Mouse (Mus musculus) small intestine, adult 2 months (tissue): ENCODE data around the gene Capzb. TPM values are rescaled to one million over a fixed set of nuclear protein-coding genes. Genes with fewer than 3 reads are reported as not detected.

Experiments used
- H3K27ac ChIP-seq: fragments of 200-500 bp; 2 replicates; pipeline ENCODE4 v1.5.1; 2012; ENCODE audit warnings: low read depth, low read length, control low read depth, inconsistent platforms; ENCODE audit not compliant: insufficient read depth
- H3K27me3 ChIP-seq: fragments of 200-500 bp; 2 replicates; pipeline ENCODE4 v1.6.1; 2012; ENCODE audit warnings: mild to moderate bottlenecking, moderate library complexity, low read length, inconsistent platforms; ENCODE audit not compliant: control insufficient read depth, insufficient read depth
- H3K36me3 ChIP-seq: fragments of 200-500 bp; 2 replicates; pipeline ENCODE4 v1.6.1; 2012; ENCODE audit warnings: mild to moderate bottlenecking, low read length, control low read depth, inconsistent platforms; ENCODE audit not compliant: control insufficient read depth, insufficient read depth
- H3K4me1 ChIP-seq: fragments of 200-500 bp; 2 replicates; pipeline ENCODE4 v1.6.1; 2012; ENCODE audit warnings: low read length, inconsistent platforms, mixed read lengths; ENCODE audit not compliant: control insufficient read depth, insufficient read depth, insufficient read length
- H3K4me3 ChIP-seq: fragments of 200-500 bp; 2 replicates; pipeline ENCODE4 v1.5.1; 2012; ENCODE audit warnings: low read depth, mild to moderate bottlenecking, control low read depth, inconsistent platforms, low read length, moderate library complexity
- CTCF ChIP-seq: fragments of 200-500 bp; IDR thresholded peaks from 2 replicates; pipeline ENCODE4 v1.5.1; 2012; ENCODE audit warnings: low read depth, mild to moderate bottlenecking, control low read depth, inconsistent platforms, low read length, moderate library complexity, mixed read lengths; ENCODE audit not compliant: insufficient replicate concordance, insufficient read length; ENCODE audit errors: extremely low read depth
- POLR2A ChIP-seq: fragments of 200-500 bp; IDR thresholded peaks from 2 replicates; pipeline ENCODE4 v1.6.1; 2012; ENCODE audit warnings: low read depth, mild to moderate bottlenecking, control low read depth, inconsistent platforms, low read length, moderate library complexity
- WGBS: fragments of 180-500 bp; shearing (Covaris S2); methylation state at CpG from one replicate; pipeline ENCODE4 v1.1.7; 2018; 5-methylcytosine and 5-hydroxymethylcytosine counted together
- polyA plus RNA-seq: library from polyadenylated mRNA; depleted of rRNA; stranded (reverse); fragments of >200 nt; gene quantifications from 2 replicates; pipeline ENCODE4 v1.2.3, GENCODE M21; 2012

Gene Capzb
- polyA plus RNA-seq, 1 experiment, result 390 TPM

- Histone ChIP-seq H3K4me3 (peak overlapping the region; percentile 97), H3K36me3 (0 out of 2 replicates have a peak, but pooled peaks cover 6% of the 10 kb centered on the region), H3K27ac (peak overlapping the region; percentile 24), H3K27me3 (no peaks in the 10 kb centered on the region), H3K4me1 (peaks cover 59% of the 10 kb centered on the region)
- TF ChIP-seq POLR2A (no peak), CTCF (no peak)
- 43% methylated on average over 5 of the region's 5 CpGs for WGBS
Observed at GRCm38 (mm10) chr4:139195101-139195500, 2.4 kb downstream of the Capzb start.

GRCm38 (mm10) chr4:139196464-139196863 lies 3.8 kb downstream of the Capzb start:
- 65% methylated on average over 6 of the region's 6 CpGs for WGBS
- TF ChIP-seq CTCF (no peak), POLR2A (no peak)

GRCm38 (mm10) chr4:139196949-139197348 lies 4.2 kb downstream of the Capzb start:
- 42% methylated on average over 6 of the region's 6 CpGs for WGBS
- no peak for TF ChIP-seq POLR2A
- TF ChIP-seq CTCF, result no peak
- peak overlapping the region; percentile 88 for H3K27ac ChIP-seq
- H3K4me1 ChIP-seq, result peaks cover 59% of the 10 kb centered on the region
- H3K36me3 ChIP-seq, result 0 out of 2 replicates have a peak, but pooled peaks cover 4% of the 10 kb centered on the region
- no peak overlapping the region for H3K4me3 ChIP-seq
- no peaks in the 10 kb centered on the region for H3K27me3 ChIP-seq

More at GRCm38 (mm10) chr4:139196464-139196863, 3.8 kb downstream of the Capzb start:
- Histone ChIP-seq H3K27ac (peak overlapping the region; percentile 88), H3K27me3 (no peaks in the 10 kb centered on the region), H3K36me3 (0 out of 2 replicates have a peak, but pooled peaks cover 4% of the 10 kb centered on the region), H3K4me3 (no peak overlapping the region), H3K4me1 (peaks cover 58% of the 10 kb centered on the region)

GRCm38 (mm10) chr4:139197453-139197852 lies 4.8 kb downstream of the Capzb start:
- TF ChIP-seq CTCF, result no peak
- no peak for TF ChIP-seq POLR2A
- no peak overlapping the region for H3K4me3 ChIP-seq
- peak overlapping the region; percentile 88 for H3K27ac ChIP-seq
- 0 out of 2 replicates have a peak, but pooled peaks cover 6% of the 10 kb centered on the region for H3K36me3 ChIP-seq
- 9% methylated on average over 5 of the region's 5 CpGs for WGBS
- H3K27me3 ChIP-seq, result no peaks in the 10 kb centered on the region
- H3K4me1 ChIP-seq, result peaks cover 59% of the 10 kb centered on the region

GRCm38 (mm10) chr4:139198004-139198689 lies 5.4 kb downstream of the Capzb start:
- TF ChIP-seq CTCF (no peak), POLR2A (no peak)
- peak overlapping the region; percentile 88 for H3K27ac ChIP-seq
- peaks cover 59% of the 10 kb centered on the region for H3K4me1 ChIP-seq
- H3K4me3 ChIP-seq, result no peak overlapping the region
- H3K36me3 ChIP-seq, result peaks cover 10% of the 10 kb centered on the region; the same call in 1 of the 2 replicates
- H3K27me3 ChIP-seq, result no peaks in the 10 kb centered on the region
- 20% methylated on average over 9 of the region's 9 CpGs for WGBS

- TF ChIP-seq CTCF (no peak), POLR2A (no peak)
- WGBS, result 76% methylated on average over 9 of the region's 9 CpGs
- Histone ChIP-seq H3K4me3 (no peak overlapping the region), H3K4me1 (peaks cover 66% of the 10 kb centered on the region), H3K27me3 (no peaks in the 10 kb centered on the region), H3K36me3 (peaks cover 13% of the 10 kb centered on the region), H3K27ac (peak overlapping the region; percentile 88)
Observed at GRCm38 (mm10) chr4:139199126-139199525, 6.4 kb downstream of the Capzb start.

GRCm38 (mm10) chr4:139199703-139200340 lies 7.1 kb downstream of the Capzb start:
- H3K36me3 ChIP-seq, result peaks cover 13% of the 10 kb centered on the region
- H3K27me3 ChIP-seq, result no peaks in the 10 kb centered on the region
- peak overlapping the region; percentile 88 for H3K27ac ChIP-seq
- H3K4me3 ChIP-seq, result no peak overlapping the region
- H3K4me1 ChIP-seq, result peaks cover 63% of the 10 kb centered on the region
- no peak for TF ChIP-seq CTCF
- TF ChIP-seq POLR2A, result no peak
- WGBS, result 86% methylated on average over 8 of the region's 8 CpGs
